Mouse (Mus musculus) lung, embryonic 16.5 days (tissue): ENCODE results near the gene Slc28a2. TPM values are rescaled to one million over a fixed set of nuclear protein-coding genes. Genes with fewer than 3 reads are reported as not detected.
"Not testable (repeated sequence)": the region's sequence is repeated elsewhere in the genome, so short reads cannot be mapped to it uniquely, and the experiment has no call there.

Experiments
- ATAC-seq: fragments of 200-750 bp; cut with Nextera tagmentation; 2 replicates; pipeline ENCODE4 v1.8.0; 2017; ENCODE audit warnings: low read depth, mild to moderate bottlenecking, moderate library complexity
- H3K27ac ChIP-seq: fragments of 300-500 bp; sonication (generic); 2 replicates; pipeline ENCODE4 v1.5.1; 2014; ENCODE audit warnings: mild to moderate bottlenecking, control low read depth, low read length
- H3K27me3 ChIP-seq: fragments of 300-500 bp; sonication (generic); 2 replicates; pipeline ENCODE4 v1.6.1; 2014; ENCODE audit warnings: low read depth, low read length, mixed read lengths; ENCODE audit not compliant: control insufficient read depth, insufficient read depth
- H3K36me3 ChIP-seq: fragments of 300-500 bp; sonication (generic); 2 replicates; pipeline ENCODE4 v1.6.1; 2014; ENCODE audit warnings: low read length; ENCODE audit not compliant: control insufficient read depth, insufficient read depth
- H3K4me1 ChIP-seq: fragments of 300-500 bp; sonication (generic); replicated peaks from 2 replicates; pipeline ENCODE4 v1.6.1; 2014; ENCODE audit warnings: low read length, mixed read lengths; ENCODE audit not compliant: control insufficient read depth, insufficient read depth
- H3K4me2 ChIP-seq: fragments of 300-500 bp; sonication (generic); 2 replicates; pipeline ENCODE4 v1.6.1; 2014; ENCODE audit warnings: low read depth, low read length, control low read depth
- H3K4me3 ChIP-seq: fragments of 300-500 bp; sonication (generic); 2 replicates; pipeline ENCODE4 v1.5.1; 2014; ENCODE audit warnings: mild to moderate bottlenecking, low read length, control low read depth
- H3K9ac ChIP-seq: fragments of 300-500 bp; sonication (generic); 2 replicates; pipeline ENCODE4 v1.6.1; 2014; ENCODE audit warnings: low read length, control low read depth
- H3K9me3 ChIP-seq: fragments of 300-500 bp; sonication (generic); 2 replicates; pipeline ENCODE4 v1.6.1; 2016; ENCODE audit warnings: low read length; ENCODE audit not compliant: control insufficient read depth
- WGBS: fragments of 180-500 bp; shearing (Covaris S2); extraction: QIAGEN DNeasy Blood & Tissue Kit; methylation state at CpG from one replicate; pipeline ENCODE4 v1.1.7; 2014; 5-methylcytosine and 5-hydroxymethylcytosine counted together
- polyA plus RNA-seq: library from polyadenylated mRNA; unstranded; fragments of >200 nt; fragmentation: Nextera tagmentation; extraction: Ambion mirVana; gene quantifications from 2 replicates; pipeline ENCODE4 v1.2.1, GENCODE M21; 2015

Slc28a2 gene
- 0.14 and 0.24 TPM in 2 replicates for polyA plus RNA-seq

DNA sequence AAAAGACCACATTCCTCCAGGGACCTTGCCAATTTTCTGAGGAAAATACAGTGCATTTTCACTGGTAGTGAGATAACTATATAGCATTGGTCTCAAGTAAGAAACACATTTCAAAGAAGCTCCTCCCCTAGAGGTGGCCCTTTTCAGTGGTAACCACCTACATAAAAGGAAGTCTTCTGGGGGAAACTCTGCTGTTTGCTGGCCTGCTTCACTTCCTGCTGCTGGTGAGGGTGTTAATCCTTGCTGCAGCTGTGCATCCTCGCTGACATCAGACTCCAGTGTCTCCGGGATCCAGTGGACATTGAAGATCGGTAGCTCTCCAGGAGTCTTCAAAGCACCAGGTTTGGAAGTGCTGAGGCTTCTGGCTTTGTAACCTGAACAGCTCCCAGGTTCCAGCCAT, at the start of gene Slc28a2:
TSS of gene Slc28a2 (plus strand) at position 278 of the 400 bp plus-strand sequence.
- WGBS: 24% methylated on average over 2 of the region's 3 CpGs

DNA sequence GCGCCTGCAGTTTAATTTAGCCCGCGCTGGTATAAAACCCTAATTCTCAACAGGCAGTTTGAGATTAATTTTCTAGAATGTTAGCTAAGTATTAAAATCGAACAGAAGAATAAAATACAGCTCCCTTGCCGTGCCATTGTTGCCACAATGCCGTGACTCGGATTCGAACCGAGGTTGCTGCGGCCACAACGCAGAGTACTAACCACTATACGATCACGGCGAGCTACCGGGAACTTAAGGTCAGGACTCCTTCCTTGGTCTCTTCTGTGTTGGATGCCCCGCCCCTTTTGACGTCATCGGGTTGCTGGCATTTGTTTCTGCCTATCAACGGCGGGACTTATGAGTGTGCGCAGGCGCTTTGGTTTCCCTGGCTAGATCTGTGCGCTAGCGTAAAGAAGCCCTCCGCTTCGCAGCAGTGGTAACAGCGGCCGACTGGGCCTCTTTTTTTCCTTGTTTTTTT, 49.0 kb upstream of the Slc28a2 start:
- Histone ChIP-seq H3K4me1 (peaks cover 4% of the 10 kb centered on the region), H3K4me2 (peak overlapping the region; percentile 59), H3K36me3 (no peaks in the 10 kb centered on the region), H3K4me3 (peak overlapping the region; percentile 74), H3K9me3 (no peaks in the 10 kb centered on the region), H3K27me3 (no peaks in the 10 kb centered on the region), H3K9ac (peak overlapping the region; percentile 80), H3K27ac (peak overlapping the region; percentile 95)
- under 1% methylated on average over 28 of the region's 28 CpGs for WGBS
- ATAC-seq: peak; percentile 89

More for the DNA sequence above, at the start of gene Slc28a2:
- ATAC-seq, H3K9ac ChIP-seq, H3K9me3 ChIP-seq, H3K4me1 ChIP-seq, H3K27me3 ChIP-seq, H3K4me2 ChIP-seq, H3K36me3 ChIP-seq, H3K4me3 ChIP-seq, H3K27ac ChIP-seq: not testable (repeated sequence)

DNA sequence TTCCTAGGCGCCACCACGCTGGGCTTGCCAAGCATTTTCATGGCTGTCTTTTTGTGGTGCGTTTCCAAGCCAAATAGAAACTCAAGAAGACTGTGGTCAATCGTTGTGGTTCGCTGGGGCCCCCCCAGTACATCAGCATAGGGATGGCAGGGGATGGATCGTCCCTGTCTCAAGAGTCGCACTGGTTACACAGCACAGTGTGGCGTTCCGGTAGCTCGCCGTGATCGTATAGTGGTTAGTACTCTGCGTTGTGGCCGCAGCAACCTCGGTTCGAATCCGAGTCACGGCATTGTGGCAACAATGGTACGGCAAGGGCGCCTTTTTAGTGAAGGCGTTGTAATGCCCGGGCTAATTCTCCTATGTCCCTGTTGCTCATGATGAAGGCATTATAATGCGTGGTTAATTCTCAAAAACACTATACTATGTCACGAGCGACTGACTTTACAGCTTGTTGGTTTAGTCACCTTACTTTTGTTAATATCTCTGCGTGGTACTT, 48.5 kb upstream of the Slc28a2 start:
- Histone ChIP-seq H3K36me3 (no peaks in the 10 kb centered on the region), H3K27ac (peak overlapping the region; percentile 95), H3K4me3 (peak overlapping the region; percentile 74), H3K27me3 (no peaks in the 10 kb centered on the region), H3K4me1 (peaks cover 4% of the 10 kb centered on the region), H3K9me3 (no peaks in the 10 kb centered on the region), H3K4me2 (peak overlapping the region; percentile 59), H3K9ac (peak overlapping the region; percentile 80)
- under 1% methylated on average over 26 of the region's 26 CpGs for WGBS
- ATAC-seq: peak; percentile 80

DNA sequence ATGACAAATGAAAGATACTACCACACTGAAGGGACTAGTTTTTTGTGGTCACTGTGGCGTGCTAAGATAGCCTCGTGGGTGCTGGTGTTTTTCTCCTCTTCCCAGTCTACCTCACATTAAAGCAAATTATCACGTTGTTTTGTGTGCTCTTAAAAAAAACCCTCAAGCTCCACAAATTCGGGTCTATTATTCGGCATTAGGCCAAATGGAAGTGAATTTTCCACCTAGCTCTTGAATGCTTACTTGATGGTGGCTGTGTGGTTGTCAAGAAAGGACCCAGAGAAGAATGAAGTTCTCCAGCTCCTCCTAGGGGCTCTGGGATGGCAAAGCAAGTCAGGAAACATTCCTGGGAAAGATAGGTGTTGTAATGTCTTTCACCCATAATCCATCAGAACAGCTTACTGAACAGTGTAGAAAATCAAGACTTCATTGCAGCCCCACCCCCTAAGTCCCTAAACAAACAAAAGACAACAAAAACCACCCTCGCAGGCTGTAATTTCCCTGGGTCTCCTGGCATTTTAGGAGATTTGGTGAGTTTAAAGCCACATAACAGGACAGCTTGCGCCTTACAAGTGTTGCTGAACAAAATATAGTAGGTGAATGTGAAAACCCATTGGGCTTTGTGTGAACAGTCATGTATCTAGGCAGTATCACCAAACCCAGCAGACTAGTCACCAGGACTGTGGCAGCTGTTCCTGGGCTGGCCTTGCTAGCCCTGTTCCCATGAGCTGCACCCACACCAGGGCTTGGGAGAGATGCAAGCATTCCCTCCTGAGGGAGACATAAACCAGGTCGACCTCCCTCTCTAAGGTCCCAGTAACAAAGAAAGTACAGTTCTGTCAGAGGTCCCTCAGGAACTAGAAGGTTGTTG, 47.6 kb upstream of the Slc28a2 start:
- Histone ChIP-seq H3K9ac (no peak overlapping the region), H3K4me1 (peaks cover 4% of the 10 kb centered on the region), H3K4me3 (peak overlapping the region; percentile 74), H3K27ac (peak overlapping the region; percentile 52; the same call in 1 of the 2 replicates), H3K9me3 (no peaks in the 10 kb centered on the region), H3K36me3 (no peaks in the 10 kb centered on the region), H3K27me3 (no peaks in the 10 kb centered on the region), H3K4me2 (peak overlapping the region; percentile 59)
- no peak for ATAC-seq
- WGBS: 14% methylated on average over 8 of the region's 8 CpGs

DNA sequence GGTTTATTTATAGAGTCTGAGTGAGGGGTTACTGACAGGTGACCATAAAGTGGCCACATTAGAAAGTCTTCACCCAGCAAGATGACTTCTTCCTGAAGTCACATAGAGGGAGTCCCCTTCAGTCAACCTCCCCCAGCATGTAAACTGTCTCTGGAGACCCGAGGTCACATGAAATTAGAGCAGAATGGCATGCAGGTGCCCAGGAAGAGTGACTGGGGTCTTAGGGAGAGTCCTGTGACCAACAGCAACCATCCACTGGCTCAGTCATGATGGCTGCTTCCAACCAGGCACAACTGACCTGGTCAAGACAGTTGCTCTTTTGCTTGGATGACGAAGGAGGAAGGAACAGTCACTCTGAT, 47.0 kb upstream of the Slc28a2 start:
- peaks cover 4% of the 10 kb centered on the region for H3K4me1 ChIP-seq
- H3K9ac ChIP-seq: no peak overlapping the region
- H3K27ac ChIP-seq: no peak overlapping the region
- H3K4me2 ChIP-seq: no peak overlapping the region
- H3K36me3 ChIP-seq: no peaks in the 10 kb centered on the region
- no peaks in the 10 kb centered on the region for H3K27me3 ChIP-seq
- 46% methylated on average over 2 of the region's 2 CpGs for WGBS
- H3K9me3 ChIP-seq: no peaks in the 10 kb centered on the region
- H3K4me3 ChIP-seq: no peak overlapping the region
- ATAC-seq: no peak

DNA sequence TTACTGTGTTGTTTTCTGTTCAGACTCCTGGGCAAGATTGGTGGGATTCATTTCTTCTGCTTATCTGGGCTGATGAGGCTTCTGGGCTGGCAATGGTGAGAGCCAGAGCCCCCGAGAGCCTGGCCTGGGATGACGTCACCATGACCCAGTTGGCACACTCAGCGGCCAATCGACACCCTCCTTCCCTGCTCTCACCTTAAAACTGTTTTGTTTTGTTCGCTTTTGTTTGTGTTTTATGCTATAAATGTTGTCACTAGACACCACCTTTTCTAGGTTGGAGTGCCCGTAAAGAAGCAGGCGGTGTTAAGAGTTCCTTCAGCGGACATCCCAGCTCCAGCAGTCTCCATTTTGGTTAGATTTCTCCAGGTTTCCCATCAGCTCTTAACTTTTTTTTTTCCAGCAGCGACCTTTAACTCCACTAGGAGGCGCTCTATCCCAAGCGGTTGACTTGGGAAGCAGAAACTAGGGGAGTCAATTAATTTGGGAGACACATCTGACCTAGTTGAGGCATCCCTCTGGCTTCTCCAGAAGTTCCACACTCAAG, 45.4 kb upstream of the Slc28a2 start:
- Histone ChIP-seq H3K4me3 (peak overlapping the region; percentile 35), H3K4me1 (peaks cover 4% of the 10 kb centered on the region), H3K9me3 (no peaks in the 10 kb centered on the region), H3K4me2 (peak overlapping the region; percentile 56), H3K27me3 (no peaks in the 10 kb centered on the region), H3K9ac (peak overlapping the region; percentile 41; the same call in 1 of the 2 replicates), H3K36me3 (no peaks in the 10 kb centered on the region), H3K27ac (no peak overlapping the region)
- 14% methylated on average over 11 of the region's 11 CpGs for WGBS
- ATAC-seq: no peak

DNA sequence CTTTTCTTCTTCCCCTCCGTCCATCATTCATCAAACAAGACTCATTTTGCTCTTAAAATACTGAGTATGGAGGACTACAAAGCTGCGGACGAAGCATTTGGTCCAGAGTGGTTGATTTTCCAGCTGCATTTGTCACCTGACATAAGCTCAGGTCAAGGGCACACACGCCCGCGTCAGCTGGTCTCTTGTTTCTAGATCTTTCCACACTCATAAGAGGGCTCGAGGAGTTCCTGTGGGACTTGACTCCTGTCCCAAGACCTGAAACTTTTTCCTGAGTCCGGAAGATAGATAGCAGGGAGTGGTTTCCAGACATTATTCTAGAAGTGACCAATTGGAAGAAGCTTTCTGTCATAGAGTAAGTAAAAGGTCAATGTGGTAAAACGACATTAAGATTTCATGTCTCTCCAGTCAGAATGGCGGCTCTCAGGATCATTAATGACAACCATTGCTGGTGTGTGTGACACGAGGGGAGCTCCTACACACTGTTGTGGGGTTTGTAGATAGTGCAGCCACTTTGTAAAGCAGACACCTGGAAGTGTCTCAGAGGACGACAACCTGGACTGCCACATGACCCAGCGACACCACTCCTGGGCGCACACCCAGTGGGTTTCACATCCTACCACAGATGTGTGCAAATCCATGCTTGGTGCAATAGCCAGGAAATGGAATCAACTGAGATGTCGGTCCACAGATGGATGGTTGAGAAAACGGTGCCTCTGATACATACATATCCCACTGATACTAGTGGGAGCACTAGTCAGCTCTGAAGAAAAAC, 44.8 kb upstream of the Slc28a2 start:
- Histone ChIP-seq H3K4me2 (no peak overlapping the region), H3K27ac (no peak overlapping the region), H3K4me3 (no peak overlapping the region), H3K9me3 (no peaks in the 10 kb centered on the region), H3K4me1 (peaks cover 4% of the 10 kb centered on the region), H3K27me3 (no peaks in the 10 kb centered on the region), H3K36me3 (no peaks in the 10 kb centered on the region), H3K9ac (no peak overlapping the region)
- ATAC-seq: no peak
- WGBS: 63% methylated on average over 16 of the region's 16 CpGs

DNA sequence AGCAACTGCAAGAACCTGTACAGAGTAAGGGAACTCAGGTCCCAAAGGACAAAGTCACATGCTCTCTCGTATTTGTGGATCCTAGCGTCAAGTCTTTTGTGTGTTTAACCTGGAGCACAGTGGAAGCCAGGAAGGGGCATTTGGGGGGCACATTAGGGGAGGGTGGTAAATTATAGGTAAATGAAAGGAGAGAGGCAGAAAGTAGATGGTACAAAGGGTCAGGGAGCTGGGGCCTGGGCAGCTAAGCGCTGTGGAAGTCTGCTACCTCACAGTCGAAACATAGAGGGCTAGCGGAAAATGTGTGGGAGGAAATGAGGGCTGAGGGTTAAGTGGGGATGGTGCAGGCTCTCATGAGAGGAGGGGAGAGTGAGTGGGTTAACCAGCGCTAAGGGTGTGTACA, 44.2 kb upstream of the Slc28a2 start:
- H3K36me3 ChIP-seq: no peaks in the 10 kb centered on the region
- no peak for ATAC-seq
- peaks cover 4% of the 10 kb centered on the region for H3K4me1 ChIP-seq
- H3K9ac ChIP-seq: no peak overlapping the region
- 73% methylated on average over 6 of the region's 6 CpGs for WGBS
- no peak overlapping the region for H3K4me2 ChIP-seq
- no peak overlapping the region for H3K27ac ChIP-seq
- no peak overlapping the region for H3K4me3 ChIP-seq
- no peaks in the 10 kb centered on the region for H3K27me3 ChIP-seq
- no peaks in the 10 kb centered on the region for H3K9me3 ChIP-seq

DNA sequence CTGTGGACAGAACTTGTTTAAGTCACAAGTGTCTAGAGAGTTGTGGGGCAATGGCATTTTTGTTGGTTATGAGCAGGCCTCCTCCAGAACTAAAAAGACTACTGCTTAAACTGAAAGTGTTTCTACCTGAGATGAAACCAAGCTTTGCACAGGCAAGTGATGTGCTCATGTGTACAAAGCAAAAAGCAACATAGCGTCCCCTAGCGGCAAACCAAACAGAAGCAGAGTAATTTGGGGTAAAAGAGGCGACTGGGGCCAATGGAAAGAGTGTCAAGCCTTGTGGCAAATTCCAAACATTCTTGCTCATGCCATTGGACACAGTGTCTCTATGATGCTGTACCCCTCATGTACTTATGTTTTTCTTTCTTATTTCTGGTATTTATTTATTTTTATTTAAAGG, 41.2 kb upstream of the Slc28a2 start:
- Histone ChIP-seq H3K4me3 (no peak overlapping the region), H3K4me2 (no peak overlapping the region), H3K9me3 (no peaks in the 10 kb centered on the region), H3K27me3 (no peaks in the 10 kb centered on the region), H3K27ac (no peak overlapping the region), H3K4me1 (peaks cover 4% of the 10 kb centered on the region), H3K9ac (no peak overlapping the region), H3K36me3 (no peaks in the 10 kb centered on the region)
- ATAC-seq: no peak
- 24% methylated on average over 3 of the region's 3 CpGs for WGBS
